Mouse (Mus musculus) liver, embryonic 15.5 days (tissue): ENCODE measurements around the gene Slc47a1. TPM values are rescaled to one million over a fixed set of nuclear protein-coding genes. Genes with fewer than 3 reads are reported as not detected.
"Not testable (repeated sequence)": the region's sequence is repeated elsewhere in the genome, so short reads cannot be mapped to it uniquely, and the experiment has no call there.

ENCODE experiments used
- ATAC-seq: fragments of 200-750 bp; cut with Nextera tagmentation; 2 replicates; pipeline ENCODE4 v1.8.0; 2017; ENCODE audit warnings: moderate number of reproducible peaks, mild to moderate bottlenecking, moderate library complexity; ENCODE audit not compliant: insufficient read depth
- H3K27ac ChIP-seq: fragments of 300-500 bp; sonication (generic); replicated peaks from 2 replicates; pipeline ENCODE4 v1.5.1; 2015; ENCODE audit warnings: mild to moderate bottlenecking, inconsistent platforms
- H3K27me3 ChIP-seq: fragments of 300-500 bp; sonication (generic); 2 replicates; pipeline ENCODE4 v1.6.1; 2015; ENCODE audit warnings: mild to moderate bottlenecking, inconsistent platforms
- H3K36me3 ChIP-seq: fragments of 300-500 bp; sonication (generic); replicated peaks from 2 replicates; pipeline ENCODE4 v1.6.1; 2015; ENCODE audit warnings: moderate library complexity, mild to moderate bottlenecking, inconsistent platforms
- H3K4me1 ChIP-seq: fragments of 300-500 bp; sonication (generic); replicated peaks from 2 replicates; pipeline ENCODE4 v1.6.1; 2015; ENCODE audit warnings: inconsistent platforms
- H3K4me2 ChIP-seq: fragments of 300-500 bp; sonication (generic); 2 replicates; pipeline ENCODE4 v1.6.1; 2015; ENCODE audit warnings: moderate library complexity, mild to moderate bottlenecking, inconsistent platforms
- H3K4me3 ChIP-seq: fragments of 300-500 bp; sonication (generic); replicated peaks from 2 replicates; pipeline ENCODE4 v1.5.1; 2015; ENCODE audit warnings: mild to moderate bottlenecking, inconsistent platforms
- H3K9ac ChIP-seq: fragments of 300-500 bp; sonication (generic); 2 replicates; pipeline ENCODE4 v1.6.1; 2015; ENCODE audit warnings: moderate library complexity, mild to moderate bottlenecking, inconsistent platforms
- H3K9me3 ChIP-seq: fragments of 300-500 bp; sonication (generic); replicated peaks from 2 replicates; pipeline ENCODE4 v1.6.1; 2016; ENCODE audit warnings: inconsistent platforms
- WGBS: fragments of 180-500 bp; shearing (Covaris S2); methylation state at CpG from one replicate; pipeline ENCODE4 v1.1.7; 2015; ENCODE audit warnings: mixed read lengths; ENCODE audit not compliant: insufficient replicate concordance; 5-methylcytosine and 5-hydroxymethylcytosine counted together
- polyA plus RNA-seq: library from polyadenylated mRNA; unstranded; fragments of >200 nt; fragmentation: Nextera tagmentation; extraction: Ambion mirVana; gene quantifications from 2 replicates; pipeline ENCODE4 v1.2.1, GENCODE M21; 2015

The Slc47a1 gene
- polyA plus RNA-seq, 1 experiment from 2014 or later, result 14.6 TPM

- Histone ChIP-seq H3K27ac (no peak overlapping the region), H3K27me3 (no peaks in the 10 kb centered on the region), H3K4me3 (no peak overlapping the region), H3K9me3 (no peaks in the 10 kb centered on the region), H3K36me3 (no peaks in the 10 kb centered on the region), H3K4me1 (peaks cover 12% of the 10 kb centered on the region), H3K4me2 (no peak overlapping the region), H3K9ac (no peak overlapping the region)
- 48% methylated on average over 2 of the region's 2 CpGs for WGBS
- no peak for ATAC-seq
Observed at GRCm38 (mm10) chr11:61316864-61317263, 61.3 kb downstream of the Slc47a1 start.

GRCm38 (mm10) chr11:61310321-61310720 is 67.8 kb downstream of the Slc47a1 start:
- ATAC-seq, result no peak
- peaks cover 17% of the 10 kb centered on the region for H3K4me1 ChIP-seq

DNA sequence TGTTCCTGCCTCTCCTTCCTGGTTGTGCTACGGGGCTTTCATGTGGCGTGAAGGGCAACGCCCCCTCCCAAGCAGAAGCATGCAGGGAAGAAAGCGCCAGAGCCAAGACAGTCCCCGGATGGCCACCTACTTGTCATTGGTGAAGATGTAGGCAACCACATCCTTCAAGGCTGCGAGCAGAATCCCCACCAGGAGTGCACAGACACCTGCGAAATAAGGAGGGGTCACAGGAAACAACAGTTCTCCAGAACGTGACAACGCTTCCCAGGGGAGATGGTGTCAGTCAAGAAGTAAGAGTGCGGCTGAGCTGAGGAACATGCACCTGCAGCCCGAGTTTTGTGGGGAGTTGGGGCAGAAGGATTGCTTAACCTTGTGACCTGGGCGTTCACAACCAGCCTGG is 68.3 kb downstream of the Slc47a1 start:
- Histone ChIP-seq H3K27me3 (no peaks in the 10 kb centered on the region), H3K9ac (no peak overlapping the region), H3K4me1 (peaks cover 17% of the 10 kb centered on the region), H3K4me3 (no peak overlapping the region), H3K36me3 (no peaks in the 10 kb centered on the region), H3K4me2 (no peak overlapping the region), H3K9me3 (no peaks in the 10 kb centered on the region), H3K27ac (no peak overlapping the region)
- WGBS, result 51% methylated on average over 12 of the region's 12 CpGs
- no peak for ATAC-seq

More at GRCm38 (mm10) chr11:61310321-61310720, 67.8 kb downstream of the Slc47a1 start:
- Histone ChIP-seq H3K9ac (no peak overlapping the region), H3K9me3 (no peaks in the 10 kb centered on the region), H3K4me2 (peak overlapping the region; percentile 36; the same call in 1 of the 2 replicates), H3K36me3 (no peaks in the 10 kb centered on the region), H3K27ac (no peak overlapping the region), H3K27me3 (no peaks in the 10 kb centered on the region), H3K4me3 (no peak overlapping the region)
- 45% methylated on average over 7 of the region's 7 CpGs for WGBS

- no peaks in the 10 kb centered on the region for H3K9me3 ChIP-seq
- H3K4me3 ChIP-seq, result no peak overlapping the region
- ATAC-seq, result no peak
- H3K4me1 ChIP-seq, result peaks cover 13% of the 10 kb centered on the region
- H3K4me2 ChIP-seq, result no peak overlapping the region
- no peaks in the 10 kb centered on the region for H3K27me3 ChIP-seq
- H3K27ac ChIP-seq, result no peak overlapping the region
- 29% methylated on average over 7 of the region's 7 CpGs for WGBS
- H3K9ac ChIP-seq, result no peak overlapping the region
- no peaks in the 10 kb centered on the region for H3K36me3 ChIP-seq
Observed at GRCm38 (mm10) chr11:61307795-61308194, 70.3 kb downstream of the Slc47a1 start.

GRCm38 (mm10) chr11:61305377-61305776 is 72.8 kb downstream of the Slc47a1 start:
- Histone ChIP-seq H3K4me1 (peaks cover 13% of the 10 kb centered on the region), H3K4me2 (no peak overlapping the region), H3K4me3 (no peak overlapping the region), H3K27me3 (no peaks in the 10 kb centered on the region), H3K9ac (no peak overlapping the region), H3K9me3 (no peaks in the 10 kb centered on the region), H3K36me3 (no peaks in the 10 kb centered on the region), H3K27ac (no peak overlapping the region)
- 68% methylated on average over 4 of the region's 4 CpGs for WGBS
- ATAC-seq, result no peak

DNA sequence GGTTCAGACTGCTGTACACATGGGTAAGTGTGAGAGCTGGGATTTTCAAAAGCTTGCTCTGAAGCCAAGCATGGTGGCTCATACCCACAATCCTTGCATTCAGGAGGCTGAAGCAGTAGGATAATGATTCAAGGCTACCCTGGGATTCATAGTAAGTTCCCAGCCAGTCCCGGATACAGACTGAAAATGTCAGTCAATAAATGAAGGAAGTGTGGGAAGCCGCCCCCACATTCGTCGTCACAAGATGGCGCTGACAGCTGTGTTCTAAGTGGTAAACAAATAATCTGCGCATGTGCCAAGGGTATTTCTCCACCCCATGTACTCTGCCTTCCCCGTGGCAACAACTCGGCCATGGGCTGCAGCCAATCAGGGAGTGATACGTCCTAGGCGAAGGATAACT is 73.6 kb downstream of the Slc47a1 start:
- WGBS, result 82% methylated on average over 6 of the region's 10 CpGs

GRCm38 (mm10) chr11:61300716-61301392 is 77.3 kb downstream of the Slc47a1 start:
- Histone ChIP-seq H3K27me3 (no peaks in the 10 kb centered on the region), H3K9me3 (no peaks in the 10 kb centered on the region), H3K9ac (no peak overlapping the region), H3K27ac (no peak overlapping the region), H3K4me3 (peak overlapping the region; percentile 5; the same call in 1 of the 2 replicates), H3K4me1 (peaks cover 13% of the 10 kb centered on the region), H3K36me3 (no peaks in the 10 kb centered on the region), H3K4me2 (peak overlapping the region; percentile 46)
- no peak for ATAC-seq
- WGBS, result 44% methylated on average over 15 of the region's 16 CpGs

More for the DNA sequence above, 73.6 kb downstream of the Slc47a1 start:
- H3K9me3 ChIP-seq, H3K27me3 ChIP-seq, H3K4me3 ChIP-seq, H3K9ac ChIP-seq, H3K27ac ChIP-seq, H3K36me3 ChIP-seq, H3K4me2 ChIP-seq, ATAC-seq: not testable (repeated sequence)
- H3K4me1 ChIP-seq, result peaks cover 16% of the 10 kb centered on the region

DNA sequence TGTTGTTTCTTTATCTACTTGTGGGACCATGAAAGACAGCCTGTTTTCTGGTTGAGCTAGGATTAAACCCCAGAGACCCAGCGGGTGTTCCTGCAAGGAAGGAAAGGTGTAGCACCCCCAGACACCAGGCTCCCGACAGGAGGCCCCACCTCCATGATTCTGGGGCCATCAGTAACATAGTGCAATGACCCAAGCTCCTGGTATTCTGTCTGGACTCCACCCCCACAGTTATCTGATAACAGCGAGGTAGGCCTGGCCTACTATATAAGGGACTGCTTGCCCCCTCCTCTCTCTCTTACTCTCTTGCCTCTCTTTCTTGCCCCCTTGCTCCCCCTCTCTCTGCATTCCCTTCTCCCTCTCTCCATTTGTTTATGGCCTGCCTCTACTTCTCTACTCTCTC is 77.9 kb downstream of the Slc47a1 start:
- Histone ChIP-seq H3K4me1 (peaks cover 13% of the 10 kb centered on the region), H3K4me3 (no peak overlapping the region), H3K27me3 (no peaks in the 10 kb centered on the region), H3K9me3 (no peaks in the 10 kb centered on the region), H3K27ac (no peak overlapping the region), H3K36me3 (no peaks in the 10 kb centered on the region), H3K9ac (no peak overlapping the region), H3K4me2 (peak overlapping the region; percentile 46)
- no peak for ATAC-seq
- 31% methylated on average over 3 of the region's 3 CpGs for WGBS

DNA sequence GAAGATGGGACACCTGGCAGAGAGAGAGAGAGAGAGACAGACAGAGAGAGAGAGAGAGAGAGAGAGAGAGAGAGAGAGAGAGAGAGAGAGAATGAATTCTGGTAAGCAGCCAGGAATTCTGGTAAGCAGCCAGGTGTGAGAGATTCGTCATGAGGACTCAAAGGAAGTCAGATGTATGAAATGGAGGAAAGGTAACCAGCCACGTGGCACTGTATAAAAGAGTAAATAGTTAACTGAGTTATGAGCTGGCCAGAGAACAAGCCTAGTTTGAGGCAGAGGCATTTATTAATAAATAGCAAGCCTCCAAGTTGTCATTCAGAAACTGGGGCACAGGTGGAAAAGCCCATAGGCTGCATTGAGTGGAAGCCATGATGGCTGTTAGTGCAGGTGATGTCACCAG is 80.2 kb downstream of the Slc47a1 start:
- ATAC-seq, result no peak
- no peak overlapping the region for H3K4me2 ChIP-seq
- no peak overlapping the region for H3K9ac ChIP-seq
- H3K27me3 ChIP-seq, result no peaks in the 10 kb centered on the region
- H3K4me3 ChIP-seq, result no peak overlapping the region
- H3K36me3 ChIP-seq, result no peaks in the 10 kb centered on the region
- H3K9me3 ChIP-seq, result no peaks in the 10 kb centered on the region
- peaks cover 13% of the 10 kb centered on the region for H3K4me1 ChIP-seq
- H3K27ac ChIP-seq, result no peak overlapping the region
- 50% methylated on average over 2 of the region's 2 CpGs for WGBS

GRCm38 (mm10) chr11:61297326-61297725 is 80.8 kb downstream of the Slc47a1 start:
- Histone ChIP-seq H3K4me2 (no peak overlapping the region), H3K4me1 (peaks cover 13% of the 10 kb centered on the region), H3K9ac (no peak overlapping the region), H3K4me3 (no peak overlapping the region), H3K27ac (no peak overlapping the region), H3K9me3 (no peaks in the 10 kb centered on the region), H3K27me3 (no peaks in the 10 kb centered on the region), H3K36me3 (no peaks in the 10 kb centered on the region)
- WGBS, result 63% methylated on average over 2 of the region's 2 CpGs
- ATAC-seq, result no peak

DNA sequence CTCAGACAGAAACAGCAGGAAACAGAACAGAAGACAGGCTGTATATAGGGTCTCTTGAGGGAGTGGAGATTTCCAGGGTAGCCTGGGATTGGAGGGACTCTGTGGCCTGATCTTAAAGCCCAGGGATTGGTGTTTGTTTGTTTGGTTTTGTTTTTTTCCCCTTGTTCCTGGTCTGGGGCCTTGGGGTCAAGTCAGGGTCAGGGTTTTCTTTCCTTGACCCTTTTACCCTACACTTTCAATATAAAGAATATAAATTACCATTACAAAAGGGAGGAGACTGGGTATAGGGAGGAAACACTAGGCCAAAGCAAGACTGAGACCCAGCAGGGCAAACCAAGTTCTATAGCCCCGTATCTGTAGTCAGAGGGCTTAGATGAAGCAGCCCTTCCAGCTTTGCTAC is 81.6 kb downstream of the Slc47a1 start:
- Histone ChIP-seq H3K9me3 (no peaks in the 10 kb centered on the region), H3K9ac (no peak overlapping the region), H3K36me3 (no peaks in the 10 kb centered on the region), H3K4me1 (peaks cover 13% of the 10 kb centered on the region), H3K27me3 (no peaks in the 10 kb centered on the region), H3K4me3 (no peak overlapping the region), H3K4me2 (no peak overlapping the region), H3K27ac (no peak overlapping the region)
- no peak for ATAC-seq
- WGBS, result 67% methylated on average over 1 of the region's 1 CpGs

- Histone ChIP-seq H3K9me3 (no peaks in the 10 kb centered on the region), H3K4me1 (peaks cover 7% of the 10 kb centered on the region), H3K9ac (no peak overlapping the region), H3K27me3 (no peaks in the 10 kb centered on the region), H3K36me3 (no peaks in the 10 kb centered on the region), H3K4me3 (no peak overlapping the region), H3K4me2 (no peak overlapping the region), H3K27ac (no peak overlapping the region)
- WGBS, result 61% methylated on average over 2 of the region's 2 CpGs
- ATAC-seq, result no peak
Observed at GRCm38 (mm10) chr11:61295556-61295955, 82.6 kb downstream of the Slc47a1 start.
